Mouse (Mus musculus) hindbrain, postnatal 0 days (tissue): ENCODE measurements around the gene Plekhm2. TPM values are rescaled to one million over a fixed set of nuclear protein-coding genes. Genes with fewer than 3 reads are reported as not detected.

ENCODE experiments used
- ATAC-seq: fragments of 200-750 bp; cut with Nextera tagmentation; 2 replicates; pipeline ENCODE4 v1.8.0; 2017; ENCODE audit warnings: mild to moderate bottlenecking, moderate TSS enrichment, moderate library complexity
- DNase-seq: peaks from one replicate; pipeline ENCODE4 v3.0.0-alpha.2; 2015; ENCODE audit warnings: low spot score
- H3K27ac ChIP-seq: fragments of 300-500 bp; sonication (generic); 2 replicates; pipeline ENCODE4 v1.5.1; 2014; ENCODE audit warnings: mild to moderate bottlenecking
- H3K27me3 ChIP-seq: fragments of 300-500 bp; sonication (generic); 2 replicates; pipeline ENCODE4 v1.6.1; 2014; ENCODE audit warnings: low read length, mixed read lengths; ENCODE audit not compliant: insufficient read depth
- H3K36me3 ChIP-seq: fragments of 300-500 bp; sonication (generic); 2 replicates; pipeline ENCODE4 v1.6.1; 2014; ENCODE audit warnings: low read length, mixed read lengths; ENCODE audit not compliant: insufficient read depth
- H3K4me1 ChIP-seq: fragments of 300-500 bp; sonication (generic); 2 replicates; pipeline ENCODE4 v1.6.1; 2014; ENCODE audit warnings: antibody characterized with exemption, low read length, mixed read lengths; ENCODE audit not compliant: insufficient read depth
- H3K4me2 ChIP-seq: fragments of 300-500 bp; sonication (generic); 2 replicates; pipeline ENCODE4 v1.6.1; 2014; ENCODE audit warnings: low read depth, mild to moderate bottlenecking, low read length, moderate library complexity, mixed read lengths
- H3K4me3 ChIP-seq: fragments of 300-500 bp; sonication (generic); 2 replicates; pipeline ENCODE4 v1.5.1; 2014; ENCODE audit warnings: low read length
- H3K9ac ChIP-seq: fragments of 300-500 bp; sonication (generic); replicated peaks from 2 replicates; pipeline ENCODE4 v1.6.1; 2014; ENCODE audit warnings: mild to moderate bottlenecking, low read length, moderate library complexity, mixed read lengths
- H3K9me3 ChIP-seq: fragments of 300-500 bp; sonication (generic); 2 replicates; pipeline ENCODE4 v1.6.1; 2016; ENCODE audit warnings: low read length, mixed read lengths
- CTCF ChIP-seq: IDR thresholded peaks from 2 replicates; pipeline ENCODE4 v1.5.1; 2016; ENCODE audit warnings: antibody characterized with exemption, control low read depth, low read depth
- WGBS: fragments of 180-500 bp; shearing (Covaris S2); extraction: QIAGEN DNeasy Blood & Tissue Kit; methylation state at CpG from one replicate; pipeline ENCODE4 v1.1.7; 2014; 5-methylcytosine and 5-hydroxymethylcytosine counted together
- polyA plus RNA-seq: library from polyadenylated mRNA; unstranded; fragments of >200 nt; fragmentation: Nextera tagmentation; extraction: Ambion mirVana; gene quantifications from 2 replicates; pipeline ENCODE4 v1.2.1, GENCODE M21; 2015
- total RNA-seq: library from RNA; depleted of rRNA; stranded (reverse); fragments of >200 nt; gene quantifications from 2 replicates; pipeline ENCODE4 v1.2.3, GENCODE M21; 2014

The Plekhm2 gene
- total and polyA plus RNA-seq, 2 experiments from 2014 or later = 6.1 to 47.6 TPM

DNA sequence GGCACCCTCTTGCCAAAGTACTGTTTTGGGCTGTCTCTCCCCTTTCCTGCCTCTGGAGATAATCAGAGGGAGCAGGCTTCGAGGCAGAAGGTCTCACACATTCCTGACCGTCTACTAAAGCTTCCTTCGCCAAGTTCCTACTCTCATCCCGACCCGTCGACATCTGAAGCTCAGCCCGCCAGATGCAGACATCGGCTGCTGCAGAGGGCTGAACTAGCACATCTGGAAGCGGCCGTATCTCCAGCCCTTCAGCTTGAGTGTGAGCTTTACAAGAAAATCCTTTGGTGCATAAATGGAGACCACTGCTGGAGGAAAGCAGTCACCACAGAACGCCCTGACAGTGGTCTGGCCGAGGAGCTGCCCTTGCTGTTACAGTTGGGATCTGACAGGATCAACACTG, 16.2 kb upstream of the Plekhm2 start:
- H3K27ac ChIP-seq = no peak overlapping the region
- no peak for DNase-seq
- H3K4me3 ChIP-seq = no peak overlapping the region
- no peaks in the 10 kb centered on the region for H3K9me3 ChIP-seq
- H3K9ac ChIP-seq = no peak overlapping the region
- H3K4me2 ChIP-seq = no peak overlapping the region
- WGBS = 75% methylated on average over 12 of the region's 12 CpGs
- H3K36me3 ChIP-seq = peaks cover 20% of the 10 kb centered on the region
- no peaks in the 10 kb centered on the region for H3K27me3 ChIP-seq
- ATAC-seq = no peak
- peaks cover 3% of the 10 kb centered on the region; the same call in 1 of the 2 replicates for H3K4me1 ChIP-seq
- no peak for TF ChIP-seq CTCF

DNA sequence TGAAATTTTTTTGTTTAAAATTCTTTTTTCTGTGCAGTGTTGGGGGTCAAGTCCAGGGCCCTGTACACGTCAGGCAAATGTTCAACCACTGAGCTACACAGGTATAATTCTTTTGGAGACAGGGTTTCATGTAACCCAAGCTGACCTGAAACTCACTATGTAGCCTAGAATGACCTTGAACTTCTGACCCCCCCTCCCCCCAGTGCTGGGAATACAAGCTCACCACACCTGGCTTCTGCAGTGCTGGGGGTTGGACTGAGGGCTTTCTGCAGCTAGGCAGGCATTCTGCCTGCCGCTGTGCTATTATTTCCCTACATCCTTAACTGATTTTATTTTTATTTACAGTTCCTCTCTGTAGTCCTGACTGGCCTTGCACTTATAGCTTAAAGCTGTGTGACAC, 14.3 kb upstream of the Plekhm2 start:
- H3K4me2 ChIP-seq = no peak overlapping the region
- no peak overlapping the region for H3K27ac ChIP-seq
- H3K36me3 ChIP-seq = peaks cover 6% of the 10 kb centered on the region
- no peaks in the 10 kb centered on the region for H3K9me3 ChIP-seq
- DNase-seq (no peak), ATAC-seq (no peak)
- TF ChIP-seq CTCF = no peak
- no peak overlapping the region for H3K9ac ChIP-seq
- no peaks in the 10 kb centered on the region for H3K27me3 ChIP-seq
- H3K4me3 ChIP-seq = no peak overlapping the region
- H3K4me1 ChIP-seq = peaks cover 3% of the 10 kb centered on the region; the same call in 1 of the 2 replicates
- 87% methylated on average over 2 of the region's 2 CpGs for WGBS

DNA sequence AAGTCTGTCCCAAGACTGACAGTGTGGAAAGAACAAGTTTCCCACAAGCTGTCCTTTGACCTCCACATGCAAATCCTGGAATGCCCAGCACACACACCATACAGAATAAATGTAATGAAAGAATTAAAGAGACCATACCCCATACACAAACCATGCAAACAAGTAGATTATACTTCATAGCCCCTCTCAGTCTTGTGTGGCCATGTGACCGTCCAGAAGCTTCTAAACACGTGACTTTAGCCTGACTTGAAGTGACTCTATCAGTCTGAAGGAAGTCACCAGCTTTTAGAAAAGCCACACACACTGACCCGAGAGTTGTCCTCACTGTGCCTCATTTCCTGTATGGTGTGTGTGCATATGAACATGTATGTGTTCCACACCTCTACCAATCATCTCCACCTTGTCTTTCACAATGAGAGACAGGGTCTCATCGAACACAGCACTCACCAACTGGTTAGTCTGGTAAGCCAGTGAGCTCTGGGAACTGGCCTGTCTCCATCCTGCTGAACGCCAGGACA, 11.8 kb upstream of the Plekhm2 start:
- no peak for ATAC-seq
- TF ChIP-seq CTCF = no peak
- no peak overlapping the region for H3K4me3 ChIP-seq
- DNase-seq = no peak
- H3K9me3 ChIP-seq = no peaks in the 10 kb centered on the region
- 87% methylated on average over 5 of the region's 5 CpGs for WGBS
- H3K27me3 ChIP-seq = no peaks in the 10 kb centered on the region
- H3K27ac ChIP-seq = no peak overlapping the region
- no peaks in the 10 kb centered on the region for H3K4me1 ChIP-seq
- H3K36me3 ChIP-seq = no peaks in the 10 kb centered on the region
- no peak overlapping the region for H3K9ac ChIP-seq
- H3K4me2 ChIP-seq = no peak overlapping the region

DNA sequence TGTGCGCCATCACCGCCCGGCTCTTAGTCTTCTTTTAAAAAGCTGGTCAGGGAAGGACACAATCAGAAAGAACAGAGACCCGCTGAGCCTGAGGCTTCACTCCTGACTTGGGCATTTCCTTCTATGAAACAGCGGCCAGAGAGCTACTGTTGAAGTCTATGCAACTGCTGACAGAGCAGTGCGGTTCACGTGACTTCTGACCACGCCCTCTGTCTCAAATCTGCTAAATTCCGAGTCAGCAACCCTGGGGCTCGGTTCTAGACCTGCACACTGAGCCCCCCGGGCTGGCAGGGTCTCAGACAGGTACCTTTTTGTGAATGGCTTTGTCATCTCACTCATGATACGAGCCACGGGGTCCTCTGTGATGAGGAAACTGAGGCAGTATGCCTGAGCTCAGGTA, 7.6 kb upstream of the Plekhm2 start:
- Histone ChIP-seq H3K4me2 (no peak overlapping the region), H3K36me3 (no peaks in the 10 kb centered on the region), H3K9ac (no peak overlapping the region), H3K4me3 (no peak overlapping the region), H3K27me3 (no peaks in the 10 kb centered on the region), H3K27ac (no peak overlapping the region), H3K4me1 (no peaks in the 10 kb centered on the region), H3K9me3 (no peaks in the 10 kb centered on the region)
- TF ChIP-seq CTCF = no peak
- ATAC-seq (no peak), DNase-seq (no peak)
- 77% methylated on average over 13 of the region's 13 CpGs for WGBS

- H3K27ac ChIP-seq = no peak overlapping the region
- no peaks in the 10 kb centered on the region for H3K9me3 ChIP-seq
- H3K27me3 ChIP-seq = no peaks in the 10 kb centered on the region
- H3K4me2 ChIP-seq = no peak overlapping the region
- no peak overlapping the region for H3K9ac ChIP-seq
- no peaks in the 10 kb centered on the region for H3K4me1 ChIP-seq
- ATAC-seq (no peak), DNase-seq (no peak)
- no peak for TF ChIP-seq CTCF
- no peak overlapping the region for H3K4me3 ChIP-seq
- WGBS = 80% methylated on average over 4 of the region's 4 CpGs
- H3K36me3 ChIP-seq = no peaks in the 10 kb centered on the region
Measured at GRCm38 (mm10) chr4:141671389-141671788, 6.7 kb upstream of the Plekhm2 start.

DNA sequence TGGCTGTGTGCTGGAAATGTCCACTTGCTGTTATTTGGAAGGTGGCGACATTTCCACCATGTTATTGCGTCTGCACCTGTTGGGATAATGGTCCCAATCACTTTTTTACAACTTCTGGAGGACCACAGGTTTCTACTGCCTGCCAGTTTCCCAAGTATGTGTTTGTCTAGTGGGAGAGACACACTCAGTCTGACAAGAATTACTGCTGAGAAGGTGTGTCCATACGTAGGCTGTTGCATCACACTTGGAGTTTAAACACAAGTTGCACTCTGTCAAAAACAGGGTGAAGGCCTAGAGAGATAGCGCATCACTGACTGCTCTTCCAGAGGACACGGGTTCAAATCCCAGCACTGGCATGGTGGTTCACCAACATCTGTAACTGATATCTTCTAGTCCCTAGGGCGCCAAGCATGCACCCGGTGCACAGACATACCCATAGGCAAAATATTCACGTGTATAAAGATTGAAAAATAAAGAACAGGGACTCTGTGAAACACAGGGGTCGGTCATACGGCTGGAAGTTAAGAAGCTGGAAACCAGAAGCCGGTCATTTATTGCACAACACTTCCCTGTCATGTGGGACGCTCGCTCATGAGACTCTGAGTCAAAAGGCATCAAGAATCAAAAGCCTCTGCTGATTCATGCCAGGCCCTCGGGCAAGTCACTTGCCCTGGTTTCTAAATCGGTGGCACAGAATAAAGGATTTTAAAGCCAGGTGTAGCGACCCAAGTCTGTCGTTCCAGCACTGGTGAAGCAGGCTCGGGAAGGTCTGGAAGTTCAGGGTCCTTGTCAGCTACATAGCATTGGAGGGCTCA, 5.4 kb upstream of the Plekhm2 start:
- Histone ChIP-seq H3K36me3 (no peaks in the 10 kb centered on the region), H3K27ac (no peak overlapping the region), H3K4me3 (no peak overlapping the region), H3K27me3 (no peaks in the 10 kb centered on the region), H3K4me1 (peaks cover under 1% of the 10 kb centered on the region; the same call in 1 of the 2 replicates), H3K9ac (no peak overlapping the region), H3K4me2 (no peak overlapping the region), H3K9me3 (no peaks in the 10 kb centered on the region)
- TF ChIP-seq CTCF = no peak
- ATAC-seq (no peak), DNase-seq (no peak)
- 84% methylated on average over 18 of the region's 18 CpGs for WGBS
